Mouse (Mus musculus) liver, embryonic 16.5 days (tissue): ENCODE data around the gene Hnrnpm. TPM values are rescaled to one million over a fixed set of nuclear protein-coding genes. Genes with fewer than 3 reads are reported as not detected.

Experiments used
- ATAC-seq: fragments of 200-750 bp; cut with Nextera tagmentation; 2 replicates; pipeline ENCODE4 v1.8.0; 2017; ENCODE audit warnings: low read depth, mild to moderate bottlenecking, moderate number of reproducible peaks, moderate library complexity
- H3K27ac ChIP-seq: fragments of 300-500 bp; sonication (generic); 2 replicates; pipeline ENCODE4 v1.5.1; 2014; ENCODE audit warnings: mild to moderate bottlenecking, low read length
- H3K27me3 ChIP-seq: fragments of 300-500 bp; sonication (generic); 2 replicates; pipeline ENCODE4 v1.6.1; 2014; ENCODE audit warnings: low read depth, low read length, mixed read lengths; ENCODE audit not compliant: control insufficient read depth, insufficient read depth
- H3K36me3 ChIP-seq: fragments of 300-500 bp; sonication (generic); 2 replicates; pipeline ENCODE4 v1.6.1; 2014; ENCODE audit warnings: mild to moderate bottlenecking; ENCODE audit not compliant: control insufficient read depth, insufficient read depth
- H3K4me1 ChIP-seq: fragments of 300-500 bp; sonication (generic); 2 replicates; pipeline ENCODE4 v1.6.1; 2014; ENCODE audit warnings: low read depth, low read length, mixed read lengths; ENCODE audit not compliant: control insufficient read depth
- H3K4me2 ChIP-seq: fragments of 300-500 bp; sonication (generic); 2 replicates; pipeline ENCODE4 v1.6.1; 2014; ENCODE audit warnings: low read depth, low read length, mixed read lengths
- H3K4me3 ChIP-seq: fragments of 300-500 bp; sonication (generic); 2 replicates; pipeline ENCODE4 v1.5.1; 2014; ENCODE audit warnings: low read depth, mild to moderate bottlenecking, low read length
- H3K9ac ChIP-seq: fragments of 300-500 bp; sonication (generic); 2 replicates; pipeline ENCODE4 v1.6.1; 2014; ENCODE audit warnings: low read depth, low read length
- H3K9me3 ChIP-seq: fragments of 300-500 bp; sonication (generic); replicated peaks from 2 replicates; pipeline ENCODE4 v1.6.1; 2016; ENCODE audit warnings: low read length; ENCODE audit not compliant: control insufficient read depth
- WGBS: fragments of 180-500 bp; shearing (Covaris S2); extraction: QIAGEN DNeasy Blood & Tissue Kit; methylation state at CpG from one replicate; pipeline ENCODE4 v1.1.7; 2014; ENCODE audit not compliant: insufficient replicate concordance; 5-methylcytosine and 5-hydroxymethylcytosine counted together
- polyA plus RNA-seq: library from polyadenylated mRNA; unstranded; fragments of >200 nt; fragmentation: Nextera tagmentation; extraction: Ambion mirVana; gene quantifications from 2 replicates; pipeline ENCODE4 v1.2.1, GENCODE M21; 2015

Gene Hnrnpm
- polyA plus RNA-seq, 1 experiment from 2014 or later = 121 TPM

DNA sequence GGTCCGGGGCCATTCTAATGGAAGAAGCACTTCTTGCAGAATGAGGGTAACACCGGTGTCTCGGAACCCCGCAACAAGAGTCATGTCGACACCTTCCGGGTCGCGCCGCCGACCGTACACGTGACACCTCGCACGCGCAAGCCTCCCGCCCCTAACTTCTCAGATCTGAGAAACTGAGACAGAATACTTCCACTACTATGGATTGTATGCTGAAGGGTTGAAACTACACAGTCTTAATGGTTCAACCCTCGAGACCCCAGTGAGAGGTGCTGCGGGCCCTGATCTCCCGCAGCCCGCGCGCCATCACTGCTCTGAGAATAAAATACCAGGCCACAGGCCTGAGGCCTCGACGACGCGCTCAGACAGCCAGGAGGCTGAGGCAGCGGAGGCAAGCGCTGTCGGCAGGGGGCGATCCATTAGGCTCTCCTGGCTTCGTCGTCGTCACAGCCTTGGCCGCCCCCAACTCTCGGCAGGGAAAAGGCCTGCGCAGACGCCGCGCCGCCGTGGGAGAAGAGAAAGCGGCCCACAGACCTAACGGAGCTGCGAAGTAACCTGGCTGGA is 1.9 kb downstream of the Hnrnpm start:
- Histone ChIP-seq H3K4me1 (peaks cover 31% of the 10 kb centered on the region), H3K4me3 (peak overlapping the region; percentile 89), H3K4me2 (peak overlapping the region; percentile 96), H3K27ac (peak overlapping the region; percentile 88), H3K9ac (peak overlapping the region; percentile 96), H3K27me3 (no peaks in the 10 kb centered on the region), H3K36me3 (peaks cover 12% of the 10 kb centered on the region), H3K9me3 (no peaks in the 10 kb centered on the region)
- under 1% methylated on average over 44 of the region's 44 CpGs for WGBS
- peak; percentile 62 for ATAC-seq

DNA sequence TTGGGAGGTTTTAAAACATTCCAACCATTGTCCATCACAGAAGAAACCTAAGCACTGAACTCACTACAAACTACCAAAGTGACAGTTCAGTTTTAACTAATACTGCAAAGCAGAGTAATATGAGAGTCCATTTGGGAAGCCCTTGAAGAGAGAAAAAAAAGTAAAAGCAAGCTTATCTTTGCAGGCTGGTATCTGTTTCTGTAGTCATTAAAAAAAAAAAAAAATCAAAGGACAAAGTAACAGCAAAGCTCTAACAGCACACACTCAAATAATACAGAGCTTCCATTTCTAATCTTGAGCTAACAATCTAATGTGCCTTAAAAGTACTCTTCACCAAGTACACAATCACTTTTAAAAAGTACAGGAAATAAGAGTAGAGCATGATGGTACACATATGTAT is 4.9 kb downstream of the Hnrnpm start:
- ATAC-seq = no peak
- Histone ChIP-seq H3K27ac (no peak overlapping the region), H3K9me3 (no peaks in the 10 kb centered on the region), H3K4me3 (no peak overlapping the region), H3K4me2 (peak overlapping the region; percentile 96; the same call in 1 of the 2 replicates), H3K27me3 (no peaks in the 10 kb centered on the region), H3K4me1 (peaks cover 33% of the 10 kb centered on the region), H3K36me3 (peaks cover 9% of the 10 kb centered on the region), H3K9ac (no peak overlapping the region)

DNA sequence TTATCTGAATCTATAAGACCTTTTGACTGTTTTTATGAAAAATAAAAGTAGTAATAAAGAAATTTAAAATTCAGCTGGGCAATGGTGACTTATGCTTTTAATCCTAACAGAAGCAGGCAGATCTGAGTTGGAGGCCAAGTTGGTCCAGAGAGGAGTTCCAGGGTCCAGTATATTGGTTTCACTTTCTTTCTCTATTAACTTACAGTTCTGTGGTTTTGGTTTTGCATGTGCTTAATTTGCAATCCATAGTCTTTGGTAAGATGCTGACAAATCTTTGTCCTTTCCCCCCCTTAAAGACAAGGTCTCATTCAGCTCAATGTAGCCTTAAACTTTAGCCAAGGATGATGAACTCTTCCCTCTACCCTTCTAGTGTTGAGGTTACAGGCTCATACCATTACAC is 7.9 kb downstream of the Hnrnpm start:
- Histone ChIP-seq H3K27ac (no peak overlapping the region), H3K36me3 (peaks cover 15% of the 10 kb centered on the region), H3K27me3 (no peaks in the 10 kb centered on the region), H3K4me1 (peaks cover 24% of the 10 kb centered on the region), H3K9ac (no peak overlapping the region), H3K4me3 (no peak overlapping the region), H3K9me3 (no peaks in the 10 kb centered on the region), H3K4me2 (no peak overlapping the region)
- ATAC-seq = no peak

DNA sequence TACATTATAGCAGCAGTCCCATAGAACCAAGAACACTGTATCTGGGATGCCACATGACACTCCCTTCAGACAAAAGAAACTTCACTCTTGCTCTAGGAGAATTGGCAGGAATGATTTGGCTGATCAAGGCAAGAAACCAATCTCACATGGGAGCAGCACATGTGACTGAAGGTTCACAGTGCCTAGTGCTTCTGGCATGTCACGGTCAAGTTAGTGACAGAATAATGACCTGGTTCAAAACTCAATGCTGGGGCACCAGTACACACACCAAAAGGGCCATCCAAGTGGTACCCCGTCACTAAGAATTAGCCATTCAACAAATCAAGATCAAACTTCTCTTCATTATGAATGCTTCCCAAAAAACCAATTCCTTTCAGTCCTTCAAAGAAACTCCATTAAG is 10.6 kb downstream of the Hnrnpm start:
- H3K9me3 ChIP-seq = no peaks in the 10 kb centered on the region
- H3K4me3 ChIP-seq = no peak overlapping the region
- peaks cover 3% of the 10 kb centered on the region for H3K4me1 ChIP-seq
- WGBS = 91% methylated on average over 2 of the region's 2 CpGs
- ATAC-seq = no peak
- H3K9ac ChIP-seq = no peak overlapping the region
- H3K27me3 ChIP-seq = no peaks in the 10 kb centered on the region
- H3K36me3 ChIP-seq = peaks cover 15% of the 10 kb centered on the region
- no peak overlapping the region for H3K4me2 ChIP-seq
- H3K27ac ChIP-seq = no peak overlapping the region

DNA sequence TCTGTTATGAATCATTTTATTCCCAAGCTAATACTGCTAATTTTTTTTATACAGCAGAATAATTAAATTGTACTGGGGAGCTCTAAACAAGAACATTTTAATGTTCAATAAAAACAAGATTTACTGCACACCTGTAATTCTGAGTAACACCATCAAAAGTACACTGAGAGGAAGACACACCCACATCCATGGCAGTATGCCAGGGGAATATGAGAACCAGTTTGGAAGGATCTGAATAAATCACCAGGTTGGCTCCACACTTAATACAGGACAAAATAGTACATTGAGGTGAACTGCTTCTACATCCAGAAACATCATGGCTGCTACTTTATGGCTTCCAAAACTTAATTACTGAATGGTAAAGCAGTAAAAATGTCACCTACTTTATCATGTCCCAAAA is 11.2 kb downstream of the Hnrnpm start:
- no peak for ATAC-seq
- H3K4me3 ChIP-seq = no peak overlapping the region
- peaks cover 15% of the 10 kb centered on the region for H3K36me3 ChIP-seq
- peaks cover 3% of the 10 kb centered on the region for H3K4me1 ChIP-seq
- no peaks in the 10 kb centered on the region for H3K27me3 ChIP-seq
- no peak overlapping the region for H3K9ac ChIP-seq
- H3K4me2 ChIP-seq = no peak overlapping the region
- no peak overlapping the region for H3K27ac ChIP-seq
- no peaks in the 10 kb centered on the region for H3K9me3 ChIP-seq

DNA sequence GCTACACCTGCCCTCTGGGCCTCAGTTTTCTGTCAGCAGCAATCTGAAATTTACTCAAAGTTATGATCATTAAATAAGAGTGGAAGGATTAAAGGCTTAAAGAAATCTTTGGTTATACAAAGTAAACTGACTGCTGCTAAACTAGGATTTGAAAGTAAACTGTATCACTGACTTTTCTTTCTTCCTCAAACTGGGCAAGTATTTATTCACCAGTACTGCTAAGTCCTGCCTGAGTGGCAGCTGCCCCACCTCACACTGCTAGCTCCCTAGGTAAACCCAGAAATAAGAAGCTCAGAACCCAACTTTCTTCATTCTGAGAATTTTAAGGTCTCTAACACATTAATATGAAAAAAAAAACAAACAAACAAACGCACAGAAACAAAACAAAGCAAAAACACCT is 12.8 kb downstream of the Hnrnpm start:
- 78% methylated on average over 1 of the region's 1 CpGs for WGBS
- ATAC-seq = no peak
- H3K9ac ChIP-seq = no peak overlapping the region

DNA sequence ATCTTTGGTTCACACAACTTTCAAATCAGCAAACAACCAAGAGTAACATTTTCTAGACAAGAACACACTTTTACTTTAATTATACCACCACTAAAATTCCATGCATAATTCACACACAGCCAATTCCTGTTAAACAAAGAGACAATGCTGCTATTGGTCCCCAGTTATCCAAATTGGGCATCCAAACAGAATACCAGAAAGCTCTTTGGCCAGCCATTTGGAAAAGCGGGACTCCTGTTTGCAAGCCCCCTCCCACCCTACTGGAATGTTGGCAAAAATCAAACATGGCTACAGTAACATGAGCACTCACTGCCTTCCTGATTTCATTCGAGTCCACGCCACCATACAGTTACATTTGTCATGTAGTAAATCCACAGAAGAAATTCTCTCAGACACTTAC is 17.0 kb downstream of the Hnrnpm start:
- no peak overlapping the region for H3K4me2 ChIP-seq
- no peak overlapping the region for H3K27ac ChIP-seq
- H3K9ac ChIP-seq = no peak overlapping the region
- H3K36me3 ChIP-seq = peaks cover 26% of the 10 kb centered on the region
- no peak for ATAC-seq
- no peak overlapping the region for H3K4me3 ChIP-seq
- H3K9me3 ChIP-seq = no peaks in the 10 kb centered on the region
- 92% methylated on average over 3 of the region's 3 CpGs for WGBS
- peaks cover 15% of the 10 kb centered on the region for H3K4me1 ChIP-seq
- no peaks in the 10 kb centered on the region for H3K27me3 ChIP-seq

More for the DNA sequence above, 12.8 kb downstream of the Hnrnpm start:
- Histone ChIP-seq H3K36me3 (peaks cover 15% of the 10 kb centered on the region), H3K4me3 (no peak overlapping the region), H3K4me2 (no peak overlapping the region), H3K4me1 (peaks cover 3% of the 10 kb centered on the region), H3K27ac (no peak overlapping the region), H3K27me3 (no peaks in the 10 kb centered on the region), H3K9me3 (no peaks in the 10 kb centered on the region)

DNA sequence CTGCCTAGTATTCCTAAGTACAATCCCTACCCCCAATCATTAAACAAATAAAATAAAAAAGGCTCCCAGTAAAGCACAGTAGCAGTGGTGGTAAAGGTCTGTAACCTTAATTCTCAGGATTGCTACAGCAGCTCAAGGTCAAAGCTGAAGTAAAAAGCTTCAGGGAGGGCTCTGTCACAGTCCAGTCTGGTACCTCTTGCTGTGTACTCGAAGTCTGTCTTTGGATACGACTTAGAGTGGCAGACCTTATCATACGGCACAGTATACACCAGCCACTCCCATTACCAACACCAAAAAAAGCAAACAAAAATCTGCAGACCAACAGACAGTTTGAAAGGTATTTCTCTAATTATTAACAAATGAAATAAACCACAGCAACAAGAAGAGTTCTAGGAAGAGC is 19.8 kb downstream of the Hnrnpm start:
- ATAC-seq = peak; percentile 77
- Histone ChIP-seq H3K9me3 (no peaks in the 10 kb centered on the region), H3K9ac (no peak overlapping the region), H3K4me1 (peaks cover 15% of the 10 kb centered on the region), H3K27ac (peak overlapping the region; percentile 2; the same call in 1 of the 2 replicates), H3K4me2 (no peak overlapping the region), H3K27me3 (no peaks in the 10 kb centered on the region), H3K36me3 (peaks cover 42% of the 10 kb centered on the region), H3K4me3 (no peak overlapping the region)
- 15% methylated on average over 3 of the region's 3 CpGs for WGBS

DNA sequence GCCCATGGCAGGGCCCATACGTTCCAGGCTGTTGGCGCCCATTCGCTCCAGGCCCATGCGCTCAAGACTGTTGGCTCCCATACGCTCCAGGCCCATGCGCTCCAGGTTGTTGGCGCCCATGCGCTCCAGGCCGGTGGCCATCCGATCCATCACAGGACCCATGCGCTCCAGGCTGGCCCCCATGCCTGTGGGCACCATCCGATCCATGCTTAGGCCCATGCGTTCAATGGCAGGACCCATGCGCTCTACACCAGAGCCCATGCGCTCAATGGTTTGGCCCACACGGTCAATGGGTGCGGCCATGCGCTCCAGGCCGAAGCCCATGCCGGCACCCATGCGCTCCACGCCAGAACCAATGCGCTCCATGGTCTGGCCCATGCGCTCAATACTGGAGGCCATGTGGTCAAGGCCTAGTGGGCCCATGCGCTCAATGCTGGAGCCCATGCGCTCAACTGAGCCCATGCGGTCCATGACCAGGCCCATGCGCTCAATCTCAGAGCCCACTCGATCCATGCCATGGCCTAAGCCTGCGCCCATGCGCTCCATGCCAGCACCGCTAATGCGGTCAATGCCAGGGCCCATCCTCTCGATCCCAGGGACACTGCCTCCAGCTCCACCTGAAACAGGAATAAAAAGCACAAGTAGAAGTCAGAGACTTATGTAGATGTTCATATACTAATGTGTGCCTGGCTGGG is 36.7 kb downstream of the Hnrnpm start:
- Histone ChIP-seq H3K4me1 (no peaks in the 10 kb centered on the region), H3K9ac (no peak overlapping the region), H3K36me3 (peaks cover 79% of the 10 kb centered on the region), H3K27me3 (no peaks in the 10 kb centered on the region), H3K4me2 (no peak overlapping the region), H3K9me3 (no peaks in the 10 kb centered on the region), H3K27ac (no peak overlapping the region), H3K4me3 (no peak overlapping the region)
- 0 out of 2 replicates have a peak, but pooled peaks have one; percentile 16 for ATAC-seq
- WGBS = 96% methylated on average over 34 of the region's 34 CpGs
